Mouse (Mus musculus): Measurements from ENCODE around the gene Mrgpra3. TPM values are rescaled to one million over a fixed set of nuclear protein-coding genes. Genes with fewer than 3 reads are reported as not detected.

The Mrgpra3 gene
- not detected in 2 replicates for polyA plus RNA-seq (2015; fragmentation: Nextera tagmentation; extraction: Ambion mirVana)

DNA sequence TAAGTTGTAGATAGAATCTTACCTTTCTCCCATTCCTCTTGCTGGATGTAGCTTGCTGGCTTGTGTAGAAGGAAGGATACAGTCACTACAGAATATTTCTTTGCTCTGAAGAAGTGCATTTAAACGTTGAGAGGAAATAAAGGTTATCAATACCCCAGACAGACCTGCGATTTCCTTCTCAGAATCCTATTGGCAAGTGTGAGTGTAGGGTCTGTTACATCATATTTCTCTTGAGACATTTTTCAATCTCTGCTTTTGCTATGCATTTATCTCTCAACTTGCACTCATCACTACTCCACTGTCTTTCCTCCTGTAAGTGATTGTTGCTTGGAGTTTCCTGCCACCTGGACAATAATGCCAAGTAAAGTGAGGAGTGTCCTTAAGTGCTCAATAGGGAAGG is at the start of gene Mrgpra3:
Mrgpra3 (minus strand) TSS at position 101 of the 400 bp plus-strand sequence.
- no peaks in the 10 kb centered on the region for H3K4me1 ChIP-seq
- peaks cover 65% of the 10 kb centered on the region for H3K9me3 ChIP-seq (replicated peaks)
- H3K27me3 ChIP-seq = no peaks in the 10 kb centered on the region
- H3K36me3 ChIP-seq (ENCODE audit: poor library complexity, severe bottlenecking) = no peaks in the 10 kb centered on the region
- H3K4me3 ChIP-seq = no peak within 1 kb of the TSS
- no peak within 1 kb of the TSS for H3K27ac ChIP-seq
- no peak within 1 kb of the TSS for H3K9ac ChIP-seq
- no peak for ATAC-seq
- WGBS = 62% methylated on average over 2 of the region's 2 CpGs
- H3K4me2 ChIP-seq = no peak within 1 kb of the TSS

Other genes starting within 250 kb of the Mrgpra3 start
- gene Mrgpra1, start 247.1 kb downstream of the Mrgpra3 start, polyA plus RNA-seq (2015; fragmentation: Nextera tagmentation; extraction: Ambion mirVana) = not detected in 2 replicates
- not detected in 2 replicates for gene Mrgpra2a, start 149.2 kb downstream of the Mrgpra3 start, polyA plus RNA-seq (2015; fragmentation: Nextera tagmentation; extraction: Ambion mirVana)
- not detected in 2 replicates for gene Mrgpra2b, start 72.5 kb downstream of the Mrgpra3 start, polyA plus RNA-seq (2015; fragmentation: Nextera tagmentation; extraction: Ambion mirVana)